Mouse (Mus musculus): ENCODE data around the gene Fndc7. TPM values are rescaled to one million over a fixed set of nuclear protein-coding genes. Genes with fewer than 3 reads are reported as not detected.
A peak's percentile ranks its signal among the peaks of the same experiment; 100 is the strongest.
"Not testable (repeated sequence)": the region's sequence is repeated elsewhere in the genome, so short reads cannot be mapped to it uniquely, and the experiment has no call there.

Fndc7 gene
- polyA plus RNA-seq, 1 experiment from 2014 or later: 1.9 TPM

DNA sequence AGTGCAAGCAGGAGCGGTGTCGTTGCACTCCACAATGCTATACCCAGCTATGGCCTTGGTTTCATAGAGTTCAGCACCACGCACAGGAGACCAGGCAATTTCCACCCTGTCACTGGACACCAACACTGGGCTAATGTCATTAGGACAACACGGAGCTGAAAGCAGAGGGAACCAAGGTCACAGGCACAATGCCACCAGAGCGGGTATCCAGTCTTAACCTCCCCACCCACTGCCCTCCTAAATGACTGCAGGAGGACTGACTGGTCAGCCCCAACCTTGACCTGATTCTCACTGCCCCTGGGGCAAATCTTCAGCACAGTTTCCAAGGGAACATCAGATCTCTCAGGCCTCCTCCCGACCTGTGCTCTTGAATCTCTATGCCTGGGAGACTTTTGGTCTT, 19.2 kb downstream of the Fndc7 start:
- TF ChIP-seq CTCF (IDR thresholded peaks at IDR 0.05) (no peak), EP300 (IDR thresholded peaks at IDR 0.05) (no peak)
- Histone ChIP-seq H3K9ac (replicated peaks; ENCODE audit: low read depth) (no peak overlapping the region), H3K4me3 (ENCODE audit: low read depth, low read length) (no peak overlapping the region), H3K36me3 (ENCODE audit: insufficient read depth, low read length) (no peaks in the 10 kb centered on the region), H3K27me3 (replicated peaks; ENCODE audit: insufficient read depth, low read length) (no peaks in the 10 kb centered on the region), H3K4me2 (replicated peaks; ENCODE audit: low read depth, low read length) (no peak overlapping the region), H3K27ac (ENCODE audit: low read length) (no peak overlapping the region), H3K9me3 (ENCODE audit: low read length) (no peaks in the 10 kb centered on the region), H3K4me1 (ENCODE audit: insufficient read depth, low read depth, low read length) (no peaks in the 10 kb centered on the region)
- ATAC-seq (no peak), DNase-seq (ENCODE audit: low spot score) (no peak)
- WGBS: 81% methylated on average over 6 of the region's 6 CpGs

GRCm38 (mm10) chr3:108867449-108867848, 22.4 kb downstream of the Fndc7 start:
- 86% methylated on average over 3 of the region's 3 CpGs for WGBS
- TF ChIP-seq EP300 (IDR thresholded peaks at IDR 0.05) (no peak), CTCF (IDR thresholded peaks at IDR 0.05) (no peak)
- Histone ChIP-seq H3K36me3 (ENCODE audit: insufficient read depth, low read length) (no peaks in the 10 kb centered on the region), H3K27me3 (replicated peaks; ENCODE audit: insufficient read depth, low read length) (no peaks in the 10 kb centered on the region), H3K4me3 (ENCODE audit: low read depth, low read length) (no peak overlapping the region), H3K9me3 (ENCODE audit: low read length) (no peaks in the 10 kb centered on the region), H3K27ac (ENCODE audit: low read length) (no peak overlapping the region), H3K9ac (replicated peaks; ENCODE audit: low read depth) (no peak overlapping the region), H3K4me1 (ENCODE audit: insufficient read depth, low read depth, low read length) (no peaks in the 10 kb centered on the region), H3K4me2 (replicated peaks; ENCODE audit: low read depth, low read length) (no peak overlapping the region)
- no peak for ATAC-seq
- DNase-seq (ENCODE audit: low spot score): no peak

DNA sequence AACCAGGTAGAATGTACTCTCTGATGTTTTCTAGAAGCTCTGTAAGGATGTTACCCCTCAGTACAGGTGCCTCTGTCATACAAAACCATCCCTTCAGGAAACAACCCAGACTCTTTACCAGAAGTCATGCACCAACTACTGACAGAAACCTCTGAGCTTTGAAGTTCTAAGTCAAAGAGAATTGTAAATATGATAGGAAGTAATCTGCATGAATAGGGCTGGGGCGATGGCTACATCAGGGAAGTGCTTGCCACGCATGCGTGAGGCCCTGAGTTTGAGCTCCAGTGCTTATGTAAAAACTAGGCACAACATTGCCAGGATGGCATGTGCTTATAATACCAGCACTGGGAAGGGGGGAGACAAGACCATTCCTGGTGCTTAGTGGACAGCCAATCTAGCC, 24.1 kb downstream of the Fndc7 start:
- Histone ChIP-seq H3K4me3 (ENCODE audit: low read depth, low read length) (no peak overlapping the region), H3K4me2 (replicated peaks; ENCODE audit: low read depth, low read length) (no peak overlapping the region), H3K9me3 (ENCODE audit: low read length) (no peaks in the 10 kb centered on the region), H3K4me1 (ENCODE audit: insufficient read depth, low read depth, low read length) (no peaks in the 10 kb centered on the region), H3K9ac (replicated peaks; ENCODE audit: low read depth) (no peak overlapping the region), H3K27me3 (replicated peaks; ENCODE audit: insufficient read depth, low read length) (no peaks in the 10 kb centered on the region), H3K36me3 (ENCODE audit: insufficient read depth, low read length) (no peaks in the 10 kb centered on the region), H3K27ac (ENCODE audit: low read length) (no peak overlapping the region)
- no peak for DNase-seq (ENCODE audit: low spot score)
- WGBS: 81% methylated on average over 3 of the region's 3 CpGs
- TF ChIP-seq CTCF (IDR thresholded peaks at IDR 0.05) (no peak), EP300 (IDR thresholded peaks at IDR 0.05) (no peak)
- no peak for ATAC-seq

- H3K9ac ChIP-seq (replicated peaks; ENCODE audit: low read depth): no peak overlapping the region
- ATAC-seq (no peak), DNase-seq (ENCODE audit: low spot score) (no peak)
- H3K4me2 ChIP-seq (replicated peaks; ENCODE audit: low read depth, low read length): no peak overlapping the region
- H3K4me3 ChIP-seq (ENCODE audit: low read depth, low read length): no peak overlapping the region
- H3K36me3 ChIP-seq (ENCODE audit: insufficient read depth, low read length): no peaks in the 10 kb centered on the region
- H3K27ac ChIP-seq (ENCODE audit: low read length): no peak overlapping the region
- H3K9me3 ChIP-seq (ENCODE audit: low read length): no peaks in the 10 kb centered on the region
- WGBS: 38% methylated on average over 3 of the region's 3 CpGs
- TF ChIP-seq CTCF (IDR thresholded peaks at IDR 0.05) (no peak), EP300 (IDR thresholded peaks at IDR 0.05) (no peak)
- H3K27me3 ChIP-seq (replicated peaks; ENCODE audit: insufficient read depth, low read length): no peaks in the 10 kb centered on the region
- H3K4me1 ChIP-seq (ENCODE audit: insufficient read depth, low read depth, low read length): no peaks in the 10 kb centered on the region
Measured at GRCm38 (mm10) chr3:108865129-108865528, 24.7 kb downstream of the Fndc7 start.

DNA sequence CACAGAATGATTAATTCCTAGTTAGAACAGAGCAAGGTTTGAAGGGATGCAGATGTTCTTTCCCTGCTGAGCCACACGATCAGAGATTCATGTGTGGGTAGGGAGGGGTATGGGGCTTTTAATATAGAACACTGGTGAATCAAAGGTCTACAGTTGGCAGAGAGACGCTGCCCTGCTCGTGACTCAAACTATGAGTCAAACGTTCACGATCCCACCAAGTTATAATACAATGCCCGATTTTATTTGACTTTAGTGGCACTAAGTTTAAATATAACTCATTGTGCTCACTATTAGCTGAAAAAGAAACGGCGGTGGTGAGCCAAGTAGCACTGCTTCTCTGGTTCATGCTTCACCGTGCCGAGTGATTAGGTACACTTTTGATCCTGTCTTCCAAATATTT, 26.7 kb downstream of the Fndc7 start:
- no peaks in the 10 kb centered on the region for H3K9me3 ChIP-seq (ENCODE audit: low read length)
- ATAC-seq (no peak), DNase-seq (ENCODE audit: low spot score) (no peak)
- TF ChIP-seq CTCF (IDR thresholded peaks at IDR 0.05): no peak
- no peak for TF ChIP-seq EP300 (IDR thresholded peaks at IDR 0.05)
- H3K27ac ChIP-seq (ENCODE audit: low read length): no peak overlapping the region
- no peaks in the 10 kb centered on the region for H3K4me1 ChIP-seq (ENCODE audit: insufficient read depth, low read depth, low read length)
- H3K27me3 ChIP-seq (replicated peaks; ENCODE audit: insufficient read depth, low read length): no peaks in the 10 kb centered on the region
- H3K4me2 ChIP-seq (replicated peaks; ENCODE audit: low read depth, low read length): no peak overlapping the region
- H3K4me3 ChIP-seq (ENCODE audit: low read depth, low read length): no peak overlapping the region
- WGBS: 72% methylated on average over 10 of the region's 10 CpGs
- no peak overlapping the region for H3K9ac ChIP-seq (replicated peaks; ENCODE audit: low read depth)
- H3K36me3 ChIP-seq (ENCODE audit: insufficient read depth, low read length): no peaks in the 10 kb centered on the region

DNA sequence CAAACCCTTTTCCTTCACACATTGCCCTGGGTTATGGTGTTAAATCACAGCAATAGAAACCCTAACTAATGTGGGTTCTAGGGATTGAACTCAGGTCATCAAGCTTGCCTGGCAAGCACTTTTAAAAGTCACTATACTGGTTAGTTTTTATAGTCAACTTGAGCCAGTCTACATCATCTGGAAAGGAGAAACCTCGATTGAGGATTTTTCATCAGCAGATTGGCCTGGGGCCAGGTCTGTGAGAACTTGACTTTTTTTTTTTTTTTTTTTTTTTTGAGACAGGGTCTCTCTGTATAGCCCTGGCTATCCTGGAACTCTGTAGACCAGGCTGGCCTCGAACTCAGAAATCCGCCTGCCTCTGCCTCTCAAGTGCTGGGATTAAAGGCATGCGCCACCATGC, 27.5 kb downstream of the Fndc7 start:
- DNase-seq (ENCODE audit: low spot score); H3K9ac ChIP-seq (replicated peaks; ENCODE audit: low read depth); H3K9me3 ChIP-seq (ENCODE audit: low read length); H3K4me3 ChIP-seq (ENCODE audit: low read depth, low read length); H3K27ac ChIP-seq (ENCODE audit: low read length); ATAC-seq; H3K4me2 ChIP-seq (replicated peaks; ENCODE audit: low read depth, low read length); H3K4me1 ChIP-seq (ENCODE audit: insufficient read depth, low read depth, low read length); H3K27me3 ChIP-seq (replicated peaks; ENCODE audit: insufficient read depth, low read length); H3K36me3 ChIP-seq (ENCODE audit: insufficient read depth, low read length): not testable (repeated sequence)
- 73% methylated on average over 4 of the region's 4 CpGs for WGBS

DNA sequence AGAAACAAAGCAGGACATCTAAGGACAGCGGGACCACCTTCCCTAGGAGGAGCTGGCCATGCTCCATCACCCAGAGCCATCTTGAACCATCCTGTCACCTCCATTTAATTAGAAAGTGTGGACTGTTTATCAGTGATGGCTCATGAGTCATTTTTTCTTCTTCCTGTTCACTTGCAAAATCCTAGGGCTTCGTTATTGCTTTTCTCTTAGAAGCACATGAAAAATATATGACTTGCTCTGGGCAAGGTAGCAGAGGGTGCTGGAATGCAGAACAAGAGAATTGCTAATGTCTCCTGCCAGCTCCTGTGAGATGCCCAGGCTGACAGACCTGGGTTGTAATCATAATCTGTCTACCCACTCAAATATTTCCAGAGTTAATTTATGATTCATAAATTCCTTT, 29.0 kb downstream of the Fndc7 start:
- H3K4me1 ChIP-seq (ENCODE audit: insufficient read depth, low read depth, low read length): peaks cover 6% of the 10 kb centered on the region; the same call in 1 of the 2 replicates

More for the DNA sequence above, 29.0 kb downstream of the Fndc7 start:
- ATAC-seq (no peak), DNase-seq (ENCODE audit: low spot score) (no peak)
- Histone ChIP-seq H3K27ac (ENCODE audit: low read length) (no peak overlapping the region), H3K4me2 (replicated peaks; ENCODE audit: low read depth, low read length) (no peak overlapping the region), H3K9ac (replicated peaks; ENCODE audit: low read depth) (no peak overlapping the region), H3K36me3 (ENCODE audit: insufficient read depth, low read length) (no peaks in the 10 kb centered on the region), H3K9me3 (ENCODE audit: low read length) (no peaks in the 10 kb centered on the region), H3K27me3 (replicated peaks; ENCODE audit: insufficient read depth, low read length) (no peaks in the 10 kb centered on the region), H3K4me3 (ENCODE audit: low read depth, low read length) (no peak overlapping the region)
- TF ChIP-seq EP300 (IDR thresholded peaks at IDR 0.05) (0 out of 2 replicates have a peak, but pooled peaks have one; percentile 15), CTCF (IDR thresholded peaks at IDR 0.05) (no peak)
- 66% methylated on average over 2 of the region's 2 CpGs for WGBS

Measured in lung, postnatal 0 days (tissue).